Mouse (Mus musculus) liver, adult 2 months (tissue): ENCODE data around the gene Ccl26. TPM values are rescaled to one million over a fixed set of nuclear protein-coding genes. Genes with fewer than 3 reads are reported as not detected.

Experiments used
- DNase-seq: peaks from one replicate; pipeline ENCODE4 v3.0.0-alpha.2; 2011; ENCODE audit warnings: low read depth, low spot score; ENCODE audit errors: extremely low read depth
- H3K27ac ChIP-seq: fragments of 200-500 bp; replicated peaks from 2 replicates; pipeline ENCODE4 v1.5.1; 2012; ENCODE audit warnings: low read depth, mild to moderate bottlenecking, control low read depth, inconsistent platforms, low read length; ENCODE audit not compliant: insufficient read depth
- H3K27me3 ChIP-seq: fragments of 200-500 bp; 2 replicates; pipeline ENCODE4 v1.6.1; 2012; ENCODE audit warnings: mild to moderate bottlenecking, moderate library complexity, low read length, inconsistent platforms; ENCODE audit not compliant: control insufficient read depth, insufficient read depth
- H3K36me3 ChIP-seq: fragments of 200-500 bp; 2 replicates; pipeline ENCODE4 v1.6.1; 2012; ENCODE audit warnings: low read length, inconsistent platforms; ENCODE audit not compliant: control insufficient read depth, insufficient read depth
- H3K4me1 ChIP-seq: fragments of 200-500 bp; 2 replicates; pipeline ENCODE4 v1.6.1; 2011; ENCODE audit warnings: low read length; ENCODE audit not compliant: control insufficient read depth, insufficient read depth
- H3K4me3 ChIP-seq: fragments of 200-500 bp; 2 replicates; pipeline ENCODE4 v1.5.1; 2011; ENCODE audit warnings: low read depth, mild to moderate bottlenecking, control low read depth, low read length, moderate library complexity; ENCODE audit not compliant: insufficient read depth
- H3K79me2 ChIP-seq: fragments of 200-500 bp; 2 replicates; pipeline ENCODE4 v1.6.1; 2012; ENCODE audit warnings: inconsistent platforms, mild to moderate bottlenecking, low read length, moderate library complexity; ENCODE audit not compliant: control insufficient read depth, insufficient read depth
- H3K9ac ChIP-seq: fragments of 200-500 bp; 2 replicates; pipeline ENCODE4 v1.6.1; 2012; ENCODE audit warnings: low read depth, mild to moderate bottlenecking, control low read depth, inconsistent platforms, low read length
- CTCF ChIP-seq: fragments of 200-500 bp; IDR thresholded peaks from 2 replicates; pipeline ENCODE4 v1.5.1; 2011; ENCODE audit warnings: low read depth, low read length, control low read depth
- POLR2A ChIP-seq: fragments of 200-500 bp; IDR thresholded peaks from 2 replicates; pipeline ENCODE4 v1.6.1; 2011; ENCODE audit warnings: low read length, control low read depth; ENCODE audit not compliant: insufficient read depth; ENCODE audit errors: extremely low read depth
- WGBS: fragments of 180-500 bp; shearing (Covaris S2); methylation state at CpG from one replicate; pipeline ENCODE4 v1.1.7; 2018; 5-methylcytosine and 5-hydroxymethylcytosine counted together
- polyA plus RNA-seq: library from polyadenylated mRNA; depleted of rRNA; stranded (reverse); fragments of >200 nt; gene quantifications from 2 replicates; pipeline ENCODE4 v1.2.3, GENCODE M21; 2012
- total RNA-seq: library from RNA; depleted of rRNA; stranded (reverse); fragments of >200 nt; gene quantifications from 2 replicates; pipeline ENCODE4 v1.2.3, GENCODE M21; 2014

Gene Ccl26
- total and polyA plus RNA-seq, 2 experiments: not detected

- Histone ChIP-seq H3K36me3 (no peaks in the 10 kb centered on the region), H3K79me2 (no peaks in the 10 kb centered on the region), H3K9ac (no peak overlapping the region), H3K27me3 (0 out of 2 replicates have a peak, but pooled peaks cover 2% of the 10 kb centered on the region), H3K27ac (no peak overlapping the region), H3K4me1 (no peaks in the 10 kb centered on the region), H3K4me3 (no peak overlapping the region)
- WGBS: 84% methylated on average over 4 of the region's 4 CpGs
- DNase-seq: no peak
- no peak for TF ChIP-seq POLR2A
- TF ChIP-seq CTCF: no peak
Measured at GRCm38 (mm10) chr5:135587764-135588163, 24.4 kb upstream of the Ccl26 start.

DNA sequence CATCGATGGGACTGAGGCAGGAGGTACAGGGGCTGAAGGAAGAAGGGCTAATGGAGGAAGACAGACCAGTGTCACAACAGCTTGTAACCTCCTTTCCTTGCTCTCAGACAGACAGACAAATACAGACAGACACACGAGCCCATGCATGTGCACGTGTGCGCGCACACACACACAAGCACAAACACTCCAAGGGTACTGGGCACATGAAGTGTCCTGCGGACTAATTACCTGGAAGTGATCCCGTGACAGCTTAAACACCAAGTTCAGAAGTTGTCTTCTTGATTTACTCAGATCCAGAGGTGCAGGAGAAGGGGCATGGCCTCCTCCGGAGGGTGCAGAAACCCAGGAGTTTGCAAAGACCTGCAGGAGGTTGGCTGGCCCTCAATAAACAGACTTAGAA, 22.3 kb upstream of the Ccl26 start:
- Histone ChIP-seq H3K4me1 (no peaks in the 10 kb centered on the region), H3K27me3 (no peaks in the 10 kb centered on the region), H3K27ac (no peak overlapping the region), H3K9ac (no peak overlapping the region), H3K36me3 (no peaks in the 10 kb centered on the region), H3K4me3 (no peak overlapping the region), H3K79me2 (no peaks in the 10 kb centered on the region)
- TF ChIP-seq POLR2A: no peak
- no peak for TF ChIP-seq CTCF
- DNase-seq: no peak
- WGBS: 88% methylated on average over 8 of the region's 8 CpGs

GRCm38 (mm10) chr5:135582330-135582729, 19.0 kb upstream of the Ccl26 start:
- Histone ChIP-seq H3K27me3 (0 out of 2 replicates have a peak, but pooled peaks cover 2% of the 10 kb centered on the region), H3K4me3 (no peak overlapping the region), H3K4me1 (no peaks in the 10 kb centered on the region), H3K27ac (no peak overlapping the region), H3K79me2 (no peaks in the 10 kb centered on the region), H3K36me3 (no peaks in the 10 kb centered on the region), H3K9ac (no peak overlapping the region)
- TF ChIP-seq POLR2A (no peak), CTCF (no peak)
- peak; percentile 18 for DNase-seq
- 78% methylated on average over 4 of the region's 4 CpGs for WGBS

DNA sequence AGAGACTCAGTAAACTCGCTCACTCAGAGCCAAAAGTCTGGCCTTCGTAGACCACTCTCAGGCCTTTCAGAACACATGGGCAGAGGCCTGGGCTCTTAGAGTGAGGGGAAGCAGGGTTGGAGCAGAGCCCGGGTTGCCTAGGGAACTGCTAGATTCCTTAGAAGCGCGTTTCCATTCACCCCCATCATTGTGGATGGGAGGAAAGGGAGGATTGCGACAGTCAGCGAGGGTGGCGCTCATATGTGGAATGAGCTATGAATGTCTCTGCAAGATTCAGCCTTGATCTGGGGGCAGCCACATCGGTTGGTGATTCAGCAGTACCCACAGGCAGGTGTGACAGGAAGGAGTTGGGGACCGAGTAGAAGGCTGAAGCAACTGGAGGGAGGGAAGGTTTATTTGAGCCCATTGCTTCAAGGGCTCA, 16.0 kb upstream of the Ccl26 start:
- no peak for DNase-seq
- Histone ChIP-seq H3K79me2 (no peaks in the 10 kb centered on the region), H3K4me1 (no peaks in the 10 kb centered on the region), H3K9ac (no peak overlapping the region), H3K4me3 (no peak overlapping the region), H3K36me3 (no peaks in the 10 kb centered on the region), H3K27ac (no peak overlapping the region), H3K27me3 (0 out of 2 replicates have a peak, but pooled peaks cover 2% of the 10 kb centered on the region)
- 88% methylated on average over 10 of the region's 10 CpGs for WGBS
- TF ChIP-seq POLR2A (no peak), CTCF (no peak)

- Histone ChIP-seq H3K4me1 (no peaks in the 10 kb centered on the region), H3K27ac (no peak overlapping the region), H3K9ac (no peak overlapping the region), H3K27me3 (0 out of 2 replicates have a peak, but pooled peaks cover 2% of the 10 kb centered on the region), H3K36me3 (no peaks in the 10 kb centered on the region), H3K4me3 (no peak overlapping the region), H3K79me2 (no peaks in the 10 kb centered on the region)
- TF ChIP-seq POLR2A (no peak), CTCF (no peak)
- 65% methylated on average over 4 of the region's 4 CpGs for WGBS
- DNase-seq: no peak
Measured at GRCm38 (mm10) chr5:135576055-135576454, 12.7 kb upstream of the Ccl26 start.

- TF ChIP-seq POLR2A (no peak), CTCF (no peak)
- peak; percentile 42 for DNase-seq
Measured at GRCm38 (mm10) chr5:135573006-135573405, 9.6 kb upstream of the Ccl26 start, which contains the start of gene Ccl24. Gene Ccl24, minus strand, starts transcription at chr5:135573049.

More at GRCm38 (mm10) chr5:135573006-135573405, 9.6 kb upstream of the Ccl26 start, which contains the start of gene Ccl24:
- WGBS: 76% methylated on average over 6 of the region's 6 CpGs
- peak within 1 kb of the TSS; percentile 43 for H3K4me3 ChIP-seq
- H3K79me2 ChIP-seq: no peaks in the 10 kb centered on the region
- H3K4me1 ChIP-seq: no peaks in the 10 kb centered on the region
- H3K27ac ChIP-seq: peak within 1 kb of the TSS; percentile 35; the same call in 1 of the 2 replicates
- H3K36me3 ChIP-seq: no peaks in the 10 kb centered on the region
- no peaks in the 10 kb centered on the region for H3K27me3 ChIP-seq
- H3K9ac ChIP-seq: no peak within 1 kb of the TSS
